In the genomic region with DNA sequence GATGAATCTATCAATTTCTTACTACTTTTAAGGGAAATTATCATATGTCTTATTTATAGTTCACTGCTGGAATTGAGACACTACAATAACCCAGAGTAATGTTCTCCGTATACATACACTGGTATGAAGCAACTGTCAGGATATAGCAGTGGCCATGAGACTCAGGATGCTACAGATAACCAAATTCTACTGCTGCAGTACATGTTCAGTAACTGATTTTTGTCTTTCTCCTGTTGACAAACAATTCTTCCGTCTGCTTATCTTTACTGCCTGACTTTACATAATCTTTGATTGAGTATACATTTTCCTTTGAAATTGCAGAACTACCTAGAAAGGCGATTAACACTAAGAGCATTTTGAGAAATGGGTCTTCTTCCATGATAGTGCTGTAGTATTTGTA, we compare ENCODE assay signal across 28 mouse cellular contexts.
DNase-seq lines count a peak whose midpoint lies in the region; ATAC-seq and TF ChIP-seq lines count a peak whose summit lies in the region.
"Had no signal": no experiment of that assay in that cellular context is flagged by ENCODE, and none has a peak within 500 bp of the region (broad histone marks: within the 10 kb centered on the region; RNA-seq: fewer than 3 reads in every experiment).

No protein-coding gene starts in this region.

- H3K4me1 ChIP-seq in liver, embryonic 11.5 days (replicated peaks; ENCODE audit: control insufficient read depth, insufficient read depth, low read length), result no peaks in the 10 kb centered on the region
- H3K4me1 ChIP-seq in liver, postnatal 0 days (ENCODE audit: insufficient read depth), result no peaks in the 10 kb centered on the region
- H3K4me1 ChIP-seq in G1E (ENCODE audit: insufficient read depth, low read depth, low read length), result peaks cover 20% of the 10 kb centered on the region
- peaks cover 11% of the 10 kb centered on the region for H3K4me1 ChIP-seq in liver, embryonic 13.5 days (replicated peaks)
- H3K4me1 ChIP-seq in liver, embryonic 16.5 days (ENCODE audit: control insufficient read depth, low read depth, low read length), result peaks cover 3% of the 10 kb centered on the region
- H3K4me1 ChIP-seq: embryonic facial prominence, embryonic 13.5 days; embryonic facial prominence, embryonic 15.5 days; forebrain, embryonic 10.5 days; forebrain, embryonic 12.5 days had no signal

- no peaks in the 10 kb centered on the region for H3K9me3 ChIP-seq in liver, embryonic 11.5 days (ENCODE audit: control insufficient read depth, low read length)
- no peaks in the 10 kb centered on the region for H3K9me3 ChIP-seq in liver, postnatal 0 days (ENCODE audit: low read length)
- no peaks in the 10 kb centered on the region for H3K9me3 ChIP-seq in G1E (replicated peaks)
- H3K9me3 ChIP-seq in liver, embryonic 13.5 days (replicated peaks), result no peaks in the 10 kb centered on the region
- H3K9me3 ChIP-seq in liver, embryonic 16.5 days (replicated peaks; ENCODE audit: control insufficient read depth, low read length), result no peaks in the 10 kb centered on the region
- H3K9me3 ChIP-seq: embryonic facial prominence, embryonic 13.5 days; embryonic facial prominence, embryonic 15.5 days; forebrain, embryonic 10.5 days; forebrain, embryonic 12.5 days had no signal

- no peak for TF ChIP-seq EP300 in liver, postnatal 0 days (IDR thresholded peaks at IDR 0.05; ENCODE audit: low read depth)

- no peaks in the 10 kb centered on the region for H3K27me3 ChIP-seq in liver, embryonic 11.5 days (replicated peaks; ENCODE audit: control insufficient read depth, insufficient read depth, low read length)
- no peaks in the 10 kb centered on the region for H3K27me3 ChIP-seq in liver, postnatal 0 days (ENCODE audit: insufficient read depth, low read length)
- no peaks in the 10 kb centered on the region for H3K27me3 ChIP-seq in G1E (ENCODE audit: insufficient read depth, low read length)
- H3K27me3 ChIP-seq in liver, embryonic 13.5 days, result no peaks in the 10 kb centered on the region
- no peaks in the 10 kb centered on the region for H3K27me3 ChIP-seq in liver, embryonic 16.5 days (ENCODE audit: control insufficient read depth, insufficient read depth, low read depth, low read length)
- H3K27me3 ChIP-seq: CH12.LX; embryonic facial prominence, embryonic 13.5 days; embryonic facial prominence, embryonic 15.5 days; forebrain, embryonic 12.5 days had no signal

- H3K9ac ChIP-seq in liver, embryonic 11.5 days (ENCODE audit: low read depth, low read length), result no peak overlapping the region
- no peak overlapping the region for H3K9ac ChIP-seq in liver, postnatal 0 days (replicated peaks)
- H3K9ac ChIP-seq in liver, embryonic 13.5 days, result no peak overlapping the region
- H3K9ac ChIP-seq in liver, embryonic 16.5 days (ENCODE audit: low read depth, low read length), result no peak overlapping the region
- H3K9ac ChIP-seq: embryonic facial prominence, embryonic 13.5 days; embryonic facial prominence, embryonic 15.5 days; forebrain, embryonic 12.5 days had no signal

- intact Hi-C loops in left cerebral cortex, postnatal 10 days (cut with DNase I), result no loop called here

- H3K4me2 ChIP-seq in liver, embryonic 11.5 days, result no peak overlapping the region
- no peak overlapping the region for H3K4me2 ChIP-seq in liver, postnatal 0 days (ENCODE audit: low read depth, low read length)
- no peak overlapping the region for H3K4me2 ChIP-seq in liver, embryonic 13.5 days
- no peak overlapping the region for H3K4me2 ChIP-seq in liver, embryonic 16.5 days (ENCODE audit: low read depth, low read length)
- H3K4me2 ChIP-seq: embryonic facial prominence, embryonic 13.5 days; embryonic facial prominence, embryonic 15.5 days; forebrain, embryonic 12.5 days had no signal

- DNase-seq in liver, embryonic 11.5 days (ENCODE audit: low spot score), result no peak
- no peak for DNase-seq in liver, postnatal 0 days
- DNase-seq in G1E (ENCODE audit: low spot score), result no peak
- no peak for DNase-seq in liver, embryonic 13.5 days
- no peak for DNase-seq in T-cell, adult 2 months (ENCODE audit: low spot score)
- DNase-seq in left cerebral cortex, postnatal 10 days (ENCODE audit: extremely low spot score in 1 of 2, low spot score in 2 of 2), result no peak
- DNase-seq: adrenal gland, adult 2 months; adrenal gland, postnatal 10 days; adrenal gland, postnatal 25 days; B cell, adult 2 months; cerebellum, adult 11 months; cerebellum, adult 18-20 months; cerebellum, adult 8-10 months; cerebellum, adult 9-11 months; cerebellum, postnatal 14 days; cerebellum, postnatal 36 days; embryo, embryonic 11 days had no signal

- WGBS in liver, embryonic 11.5 days, result 59% methylated on average over 3 of the region's 3 CpGs
- 58% methylated on average over 3 of the region's 3 CpGs for WGBS in liver, postnatal 0 days (ENCODE audit: insufficient replicate concordance)
- 42% methylated on average over 3 of the region's 3 CpGs for WGBS in liver, embryonic 13.5 days (ENCODE audit: insufficient replicate concordance)
- 38% methylated on average over 3 of the region's 3 CpGs for WGBS in liver, embryonic 16.5 days (ENCODE audit: insufficient replicate concordance)

- peak; percentile 56; the same call in 1 of the 2 replicates for ATAC-seq in liver, embryonic 11.5 days (replicated peaks; ENCODE audit: low FRiP score)
- ATAC-seq in liver, postnatal 0 days, result no peak
- ATAC-seq in G1E (ENCODE audit: extremely low read depth, insufficient number of reproducible peaks, low FRiP score, poor library complexity, severe bottlenecking), result peak; percentile 61; the same call in 1 of the 2 replicates
- peak; percentile 50; the same call in 1 of the 2 replicates for ATAC-seq in liver, embryonic 13.5 days (ENCODE audit: low read depth)
- ATAC-seq in liver, embryonic 16.5 days (ENCODE audit: low read depth), result 0 out of 2 replicates have a peak, but pooled peaks have one; percentile 31
- ATAC-seq: CD4-positive, CD25-positive, alpha-beta regulatory T cell, adult 4 months; forebrain, embryonic 14.5 days; forebrain, embryonic 16.5 days; Patski had no signal

- no peak for TF ChIP-seq CTCF in liver, postnatal 0 days (IDR thresholded peaks at IDR 0.05; ENCODE audit: low read depth)
- TF ChIP-seq CTCF in G1E (IDR thresholded peaks at IDR 0.05; ENCODE audit: low read depth, low read length), result no peak

- H3K27ac ChIP-seq in liver, embryonic 11.5 days (ENCODE audit: low read depth, low read length), result no peak overlapping the region
- H3K27ac ChIP-seq in liver, postnatal 0 days (ENCODE audit: low read depth), result no peak overlapping the region
- H3K27ac ChIP-seq in liver, embryonic 13.5 days, result no peak overlapping the region
- no peak overlapping the region for H3K27ac ChIP-seq in liver, embryonic 16.5 days (ENCODE audit: low read length)
- H3K27ac ChIP-seq: embryonic facial prominence, embryonic 13.5 days; embryonic facial prominence, embryonic 15.5 days; forebrain, embryonic 10.5 days; forebrain, embryonic 12.5 days had no signal

- no peak overlapping the region for H3K4me3 ChIP-seq in liver, embryonic 11.5 days (ENCODE audit: low read depth, low read length)
- no peak overlapping the region for H3K4me3 ChIP-seq in liver, postnatal 0 days (ENCODE audit: low read depth, low read length)
- H3K4me3 ChIP-seq in G1E (ENCODE audit: low read depth, low read length), result no peak overlapping the region
- H3K4me3 ChIP-seq in liver, embryonic 13.5 days (replicated peaks), result no peak overlapping the region
- H3K4me3 ChIP-seq in liver, embryonic 16.5 days (ENCODE audit: low read depth, low read length), result no peak overlapping the region
- H3K4me3 ChIP-seq: embryonic facial prominence, embryonic 13.5 days; embryonic facial prominence, embryonic 15.5 days; erythroblast, embryonic 14.5 days; forebrain, embryonic 10.5 days; forebrain, embryonic 12.5 days had no signal

- no peaks in the 10 kb centered on the region for H3K36me3 ChIP-seq in liver, embryonic 11.5 days (ENCODE audit: control insufficient read depth, insufficient read depth, low read length)
- no peaks in the 10 kb centered on the region for H3K36me3 ChIP-seq in liver, postnatal 0 days (replicated peaks; ENCODE audit: insufficient read depth, low read length)
- no peaks in the 10 kb centered on the region for H3K36me3 ChIP-seq in G1E (replicated peaks)
- H3K36me3 ChIP-seq in liver, embryonic 13.5 days, result no peaks in the 10 kb centered on the region
- H3K36me3 ChIP-seq in liver, embryonic 16.5 days (ENCODE audit: control insufficient read depth, insufficient read depth), result no peaks in the 10 kb centered on the region
- H3K36me3 ChIP-seq: embryonic facial prominence, embryonic 13.5 days; embryonic facial prominence, embryonic 15.5 days; forebrain, embryonic 10.5 days; forebrain, embryonic 12.5 days had no signal
